Mouse (Mus musculus) liver, adult 2 months (tissue): ENCODE results near the gene AW011738.

Source experiments
- CTCF ChIP-seq: fragments of 200-500 bp; IDR thresholded peaks from 2 replicates; pipeline ENCODE4 v1.5.1; 2011; ENCODE audit warnings: low read depth, low read length, control low read depth
- POLR2A ChIP-seq: fragments of 200-500 bp; IDR thresholded peaks from 2 replicates; pipeline ENCODE4 v1.6.1; 2011; ENCODE audit warnings: low read length, control low read depth; ENCODE audit not compliant: insufficient read depth; ENCODE audit errors: extremely low read depth

DNA sequence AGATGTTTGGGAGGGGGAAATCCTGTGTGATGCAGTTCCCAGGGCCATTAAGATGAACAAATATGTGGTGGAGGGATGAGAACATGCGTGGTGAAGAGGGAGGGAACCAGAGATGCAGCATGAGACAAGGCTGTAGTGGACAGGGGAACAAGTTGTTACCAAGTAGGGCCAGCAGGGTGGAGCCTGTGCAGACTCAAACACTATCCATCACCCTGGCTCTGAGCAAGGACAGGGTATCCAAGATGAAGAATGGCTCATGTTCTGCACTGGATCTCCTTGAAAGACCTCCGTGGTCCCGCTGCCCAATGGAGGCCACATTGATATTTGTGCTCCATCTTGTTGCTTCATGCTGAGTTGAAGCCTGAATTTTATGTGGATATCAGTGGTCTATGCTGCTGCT is 48.3 kb upstream of the AW011738 start:
- TF ChIP-seq CTCF (no peak), POLR2A (no peak)
